Mouse (Mus musculus): Measurements from ENCODE around the gene Mrps25.

Gene Mrps25

GRCm38 (mm10) chr6:92183621-92184131, at the start of gene Mrps25:
Mrps25 (minus strand) TSS chr6:92184033.
- peak; percentile 90 for DNase-seq (ENCODE audit: low read depth, low spot score)

GRCm38 (mm10) chr6:92231762-92232161, 47.9 kb upstream of the Mrps25 start:
- no peak for DNase-seq (ENCODE audit: low read depth, low spot score)

DNA sequence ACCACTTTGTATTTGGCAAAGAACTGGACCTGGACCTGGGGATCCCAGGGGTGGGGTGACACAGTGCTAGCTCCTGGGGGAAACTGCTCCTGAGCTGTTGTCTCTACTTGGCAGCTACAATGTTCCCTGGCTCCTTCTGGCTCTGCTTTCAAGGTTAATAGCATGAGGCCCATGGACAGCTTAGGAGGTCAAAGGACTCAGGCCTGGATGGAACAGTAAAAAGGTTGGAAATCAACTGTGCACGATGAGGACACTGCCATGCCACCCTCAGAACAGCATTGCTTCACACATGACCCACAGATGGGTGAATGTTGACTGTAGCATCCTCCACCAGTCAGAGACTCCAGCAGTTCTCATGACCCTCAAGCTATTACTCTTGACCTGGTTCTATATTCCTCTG, 47.5 kb upstream of the Mrps25 start:
- no peak for DNase-seq (ENCODE audit: low read depth, low spot score)

- DNase-seq (ENCODE audit: low read depth, low spot score): peak; percentile 67
Observed at GRCm38 (mm10) chr6:92229586-92229985, 45.8 kb upstream of the Mrps25 start.

DNA sequence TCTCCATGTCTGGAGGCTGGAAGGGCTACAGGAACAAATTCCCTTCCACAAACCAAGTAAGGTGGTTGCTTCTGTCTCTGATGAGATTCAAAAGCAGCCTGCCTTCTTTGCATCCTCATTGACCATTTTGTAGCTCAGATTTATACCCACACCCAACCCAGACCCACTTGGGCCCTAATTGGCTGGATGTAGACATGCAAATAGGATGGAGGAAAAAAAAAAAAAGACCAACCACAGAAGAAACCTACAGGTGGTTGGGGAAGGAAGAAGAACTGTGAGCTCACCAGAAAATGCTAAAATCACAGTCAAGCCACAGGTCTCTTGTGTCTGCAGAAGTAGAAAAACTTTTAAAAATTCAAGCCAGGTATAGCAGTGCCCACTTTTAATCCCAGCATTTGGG, 45.3 kb upstream of the Mrps25 start:
- no peak for DNase-seq (ENCODE audit: low read depth, low spot score)

DNA sequence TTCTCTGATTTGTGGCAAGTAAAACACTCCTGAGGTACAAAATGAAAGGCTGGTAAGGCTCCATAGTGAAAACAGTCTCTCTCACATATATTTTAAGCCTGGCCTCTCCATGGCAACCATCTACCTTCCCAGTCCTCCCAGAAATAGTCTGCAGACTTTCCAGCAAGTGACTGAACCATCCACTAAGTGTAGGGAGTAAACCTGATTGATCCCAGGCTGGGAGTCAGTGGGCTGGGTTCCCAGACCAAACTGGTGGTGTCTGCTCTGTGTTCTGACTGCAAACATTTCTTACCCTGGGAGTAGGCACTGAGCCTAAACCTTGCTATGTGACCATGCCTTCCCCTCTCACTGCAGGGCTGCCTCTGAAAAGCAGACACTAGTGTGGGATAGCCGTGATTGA, 41.1 kb upstream of the Mrps25 start:
- no peak for DNase-seq (ENCODE audit: low read depth, low spot score)

GRCm38 (mm10) chr6:92222021-92222420, 38.2 kb upstream of the Mrps25 start:
- no peak for DNase-seq (ENCODE audit: low read depth, low spot score)

DNA sequence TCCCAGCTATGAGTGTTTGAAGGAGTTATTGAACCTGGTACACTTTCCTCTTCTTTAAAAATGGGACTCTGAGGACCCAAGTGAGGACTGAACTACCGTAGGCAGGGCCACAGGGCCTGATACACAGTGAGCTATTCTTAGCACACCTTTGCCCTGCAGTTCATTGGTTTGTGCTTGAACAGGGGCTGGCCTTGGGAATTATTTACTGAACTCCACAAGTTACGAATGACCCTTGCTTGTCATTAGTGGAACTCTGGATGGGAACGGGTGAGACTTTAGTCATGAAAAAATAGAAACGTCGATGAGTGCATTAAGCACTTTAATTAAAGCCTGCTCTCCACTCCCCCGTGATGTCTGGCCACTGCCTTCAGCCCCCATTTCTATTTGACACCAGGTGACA, 37.8 kb upstream of the Mrps25 start:
- DNase-seq (ENCODE audit: low read depth, low spot score): no peak

DNA sequence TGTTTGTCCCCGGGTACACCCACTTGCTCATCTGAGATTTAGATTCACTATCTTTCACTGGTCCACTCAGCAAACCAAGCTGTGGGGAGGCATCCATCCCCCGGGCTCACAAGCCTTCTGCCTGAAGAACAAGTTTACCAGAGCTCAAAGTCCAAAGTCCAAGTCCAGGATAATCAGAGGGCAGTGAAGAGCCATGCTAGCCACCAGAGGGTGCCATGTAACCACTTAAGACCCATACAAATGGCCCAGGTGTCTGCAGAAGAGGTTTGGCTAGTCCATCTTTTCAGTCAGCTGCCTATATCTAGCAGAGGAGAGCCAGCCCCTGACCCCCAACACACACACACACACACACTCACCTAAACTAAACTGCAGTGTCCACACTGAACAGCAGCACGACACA, 35.6 kb upstream of the Mrps25 start:
- DNase-seq (ENCODE audit: low read depth, low spot score): peak; percentile 81

GRCm38 (mm10) chr6:92214773-92215449, 31.1 kb upstream of the Mrps25 start, which contains the start of gene Rbsn:
Rbsn (minus strand) TSS chr6:92214925.
- DNase-seq (ENCODE audit: low read depth, low spot score): peak; percentile 98

GRCm38 (mm10) chr6:92214055-92214772, 30.4 kb upstream of the Mrps25 start:
- DNase-seq (ENCODE audit: low read depth, low spot score): peak; percentile 57

DNA sequence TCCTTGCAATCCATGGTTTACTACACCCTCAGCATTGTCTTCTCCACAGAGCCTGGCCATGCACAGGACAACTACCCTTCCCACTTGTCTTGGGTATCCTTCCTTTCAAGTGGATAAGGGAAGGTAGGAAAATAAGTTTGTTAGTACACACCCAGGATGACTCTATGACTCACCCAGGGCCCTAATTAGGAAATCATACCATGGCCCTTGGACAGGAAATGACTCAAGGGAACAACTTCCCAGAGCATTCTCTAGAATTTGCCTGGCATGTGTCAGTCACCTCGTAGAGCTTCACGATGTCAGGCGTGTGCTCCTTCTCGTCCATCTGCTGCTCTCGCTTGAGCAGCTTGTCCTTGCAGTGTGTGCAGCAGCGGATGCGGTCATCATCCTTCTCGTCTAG, 15.6 kb upstream of the Mrps25 start:
- no peak for DNase-seq (ENCODE audit: low read depth, low spot score)

GRCm38 (mm10) chr6:92184178-92184577, 345 bp upstream of the Mrps25 start:
- DNase-seq (ENCODE audit: low read depth, low spot score): no peak

GRCm38 (mm10) chr6:92176450-92176849, 7.4 kb downstream of the Mrps25 start:
- DNase-seq (ENCODE audit: low read depth, low spot score): no peak

DNA sequence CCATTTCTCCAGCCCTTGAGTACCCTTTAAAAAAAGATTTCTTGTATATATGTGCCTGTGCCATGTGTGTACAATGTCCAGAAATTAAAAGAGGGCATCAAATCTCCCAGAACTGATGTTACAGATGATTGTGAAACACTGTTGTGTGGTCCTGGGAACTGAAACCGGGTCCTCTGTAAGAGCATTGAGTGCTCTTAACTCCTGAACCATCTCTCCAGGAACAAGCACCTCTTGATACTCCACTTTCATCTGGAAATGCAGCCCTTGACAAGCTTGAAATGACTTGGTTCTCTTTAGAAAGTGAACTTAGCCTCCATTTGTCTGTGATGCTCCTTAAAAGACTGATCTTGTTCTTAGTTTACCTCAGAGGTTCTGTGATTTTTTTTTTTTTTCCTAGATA, 21.1 kb downstream of the Mrps25 start:
- DNase-seq (ENCODE audit: low read depth, low spot score): no peak

- no peak for DNase-seq (ENCODE audit: low read depth, low spot score)
Observed at GRCm38 (mm10) chr6:92158801-92159200, 25.0 kb downstream of the Mrps25 start.

- no peak for DNase-seq (ENCODE audit: low read depth, low spot score)
Observed at GRCm38 (mm10) chr6:92153774-92154173, 30.1 kb downstream of the Mrps25 start.

GRCm38 (mm10) chr6:92145881-92146280, 38.0 kb downstream of the Mrps25 start:
- DNase-seq (ENCODE audit: low read depth, low spot score): no peak

- no peak for DNase-seq (ENCODE audit: low read depth, low spot score)
Observed at GRCm38 (mm10) chr6:92136356-92136755, 47.5 kb downstream of the Mrps25 start.

GRCm38 (mm10) chr6:92133617-92134016, 50.2 kb downstream of the Mrps25 start:
- DNase-seq (ENCODE audit: low read depth, low spot score): no peak

GRCm38 (mm10) chr6:92132021-92132911, 51.6 kb downstream of the Mrps25 start:
- no peak for DNase-seq (ENCODE audit: low read depth, low spot score)

DNA sequence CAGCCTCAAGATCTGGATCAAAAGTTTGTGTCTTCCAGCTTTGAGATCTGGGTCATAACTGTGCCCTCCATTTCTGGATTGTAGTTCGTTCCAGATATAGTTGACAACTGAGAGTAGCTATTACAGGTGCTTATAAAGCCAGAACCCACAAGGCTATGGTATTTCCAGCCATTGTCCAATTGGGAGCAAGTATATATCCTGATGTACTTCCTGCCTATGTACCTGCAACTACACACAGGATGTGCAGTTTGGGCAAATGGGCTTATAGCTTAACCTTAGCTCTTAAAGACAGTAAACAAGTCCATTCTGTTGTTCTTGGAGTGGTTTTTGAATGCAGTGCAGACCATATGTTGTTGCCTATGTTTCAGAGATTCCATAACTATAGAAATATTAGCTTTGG, 52.4 kb downstream of the Mrps25 start:
- DNase-seq (ENCODE audit: low read depth, low spot score): no peak
